Mouse (Mus musculus): ENCODE data around the gene Dkk3. TPM values are rescaled to one million over a fixed set of nuclear protein-coding genes. Genes with fewer than 3 reads are reported as not detected.
"Not testable (repeated sequence)": the region's sequence is repeated elsewhere in the genome, so short reads cannot be mapped to it uniquely, and the experiment has no call there.

Dkk3 gene
- total and polyA plus RNA-seq, 2 experiments from 2014 or later, result 30.9 to 38.8 TPM

- Histone ChIP-seq H3K36me3 (ENCODE audit: insufficient read depth, low read length) (no peaks in the 10 kb centered on the region), H3K9me3 (ENCODE audit: low read length) (no peaks in the 10 kb centered on the region), H3K4me2 (ENCODE audit: low read depth, low read length, poor library complexity, severe bottlenecking) (no peak overlapping the region), H3K9ac (replicated peaks; ENCODE audit: low read length, poor library complexity, severe bottlenecking) (no peak overlapping the region), H3K27me3 (ENCODE audit: insufficient read depth, low read length) (no peaks in the 10 kb centered on the region), H3K27ac (ENCODE audit: low read depth, low read length) (no peak overlapping the region), H3K4me1 (ENCODE audit: insufficient read depth, low read length) (no peaks in the 10 kb centered on the region), H3K4me3 (ENCODE audit: low read depth, low read length) (no peak overlapping the region)
- DNase-seq (ENCODE audit: low spot score), result peak; percentile 90
- TF ChIP-seq CTCF (IDR thresholded peaks at IDR 0.05), result peak; percentile 100
- 41% methylated on average over 5 of the region's 5 CpGs for WGBS
- peak; percentile 47; the same call in 1 of the 2 replicates for ATAC-seq (ENCODE audit: low FRiP score)
Measured at GRCm38 (mm10) chr7:112183258-112183841, 24.5 kb upstream of the Dkk3 start.

- H3K4me2 ChIP-seq (ENCODE audit: low read depth, low read length, poor library complexity, severe bottlenecking), result no peak overlapping the region
Measured at GRCm38 (mm10) chr7:112180235-112180705, 21.4 kb upstream of the Dkk3 start.

DNA sequence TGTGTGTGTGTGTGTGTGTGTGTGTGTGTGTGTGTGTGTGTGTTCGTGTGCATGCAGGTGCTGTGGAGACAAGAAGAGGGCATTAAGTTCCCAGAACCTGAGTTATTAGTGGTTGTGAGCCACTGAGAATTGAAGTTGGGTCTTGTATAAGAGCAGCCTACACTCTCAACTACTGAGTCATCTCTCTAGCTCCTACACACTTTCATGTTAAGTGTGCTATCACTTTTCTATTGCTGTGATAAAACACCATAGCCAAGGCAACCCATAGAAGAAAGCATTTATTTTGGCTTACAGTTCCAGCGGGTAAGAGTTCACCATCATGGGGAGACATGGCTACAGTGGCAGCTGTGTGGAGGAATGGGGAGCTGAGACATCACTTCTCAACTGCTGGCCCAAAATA, 17.8 kb upstream of the Dkk3 start:
- Histone ChIP-seq H3K27me3 (ENCODE audit: insufficient read depth, low read length) (no peaks in the 10 kb centered on the region), H3K4me2 (ENCODE audit: low read depth, low read length, poor library complexity, severe bottlenecking) (no peak overlapping the region), H3K4me1 (ENCODE audit: insufficient read depth, low read length) (no peaks in the 10 kb centered on the region), H3K36me3 (ENCODE audit: insufficient read depth, low read length) (no peaks in the 10 kb centered on the region), H3K4me3 (ENCODE audit: low read depth, low read length) (no peak overlapping the region), H3K9ac (replicated peaks; ENCODE audit: low read length, poor library complexity, severe bottlenecking) (no peak overlapping the region), H3K9me3 (ENCODE audit: low read length) (no peaks in the 10 kb centered on the region), H3K27ac (ENCODE audit: low read depth, low read length) (no peak overlapping the region)
- 84% methylated on average over 2 of the region's 2 CpGs for WGBS
- no peak for DNase-seq (ENCODE audit: low spot score)
- no peak for ATAC-seq (ENCODE audit: low FRiP score)
- no peak for TF ChIP-seq CTCF (IDR thresholded peaks at IDR 0.05)

More at GRCm38 (mm10) chr7:112180235-112180705, 21.4 kb upstream of the Dkk3 start:
- Histone ChIP-seq H3K9me3 (ENCODE audit: low read length) (no peaks in the 10 kb centered on the region), H3K27ac (ENCODE audit: low read depth, low read length) (no peak overlapping the region), H3K4me3 (ENCODE audit: low read depth, low read length) (no peak overlapping the region), H3K9ac (replicated peaks; ENCODE audit: low read length, poor library complexity, severe bottlenecking) (no peak overlapping the region), H3K27me3 (ENCODE audit: insufficient read depth, low read length) (no peaks in the 10 kb centered on the region), H3K4me1 (ENCODE audit: insufficient read depth, low read length) (no peaks in the 10 kb centered on the region), H3K36me3 (ENCODE audit: insufficient read depth, low read length) (no peaks in the 10 kb centered on the region)
- peak; percentile 94 for DNase-seq (ENCODE audit: low spot score)
- peak; percentile 94 for TF ChIP-seq CTCF (IDR thresholded peaks at IDR 0.05)
- peak; percentile 64 for ATAC-seq (ENCODE audit: low FRiP score)
- WGBS, result 13% methylated on average over 7 of the region's 10 CpGs

DNA sequence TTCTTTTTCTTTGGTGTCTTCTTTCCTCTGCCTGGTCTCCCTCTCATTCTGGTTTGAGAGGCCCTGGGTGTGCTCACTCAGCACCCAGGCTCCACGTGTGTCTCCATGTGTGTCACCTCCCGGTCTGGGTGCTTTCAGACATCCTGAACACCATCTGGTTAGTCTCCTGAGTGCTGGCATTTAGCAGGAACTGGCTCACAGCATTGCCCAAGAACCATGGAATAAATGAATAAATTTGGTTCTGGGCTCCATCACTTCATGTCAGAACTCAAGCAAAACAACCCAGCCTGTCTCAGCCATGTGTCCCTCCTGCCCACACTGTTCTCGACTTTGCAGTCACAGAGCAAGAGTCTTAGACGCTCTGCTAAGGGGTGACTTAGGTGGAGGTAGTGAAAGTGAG, 13.8 kb upstream of the Dkk3 start:
- Histone ChIP-seq H3K27ac (ENCODE audit: low read depth, low read length) (no peak overlapping the region), H3K9ac (replicated peaks; ENCODE audit: low read length, poor library complexity, severe bottlenecking) (no peak overlapping the region), H3K4me2 (ENCODE audit: low read depth, low read length, poor library complexity, severe bottlenecking) (no peak overlapping the region), H3K4me1 (ENCODE audit: insufficient read depth, low read length) (no peaks in the 10 kb centered on the region), H3K9me3 (ENCODE audit: low read length) (no peaks in the 10 kb centered on the region), H3K27me3 (ENCODE audit: insufficient read depth, low read length) (no peaks in the 10 kb centered on the region), H3K36me3 (ENCODE audit: insufficient read depth, low read length) (no peaks in the 10 kb centered on the region), H3K4me3 (ENCODE audit: low read depth, low read length) (no peak overlapping the region)
- no peak for TF ChIP-seq CTCF (IDR thresholded peaks at IDR 0.05)
- WGBS, result 81% methylated on average over 4 of the region's 4 CpGs
- ATAC-seq (ENCODE audit: low FRiP score) (no peak), DNase-seq (ENCODE audit: low spot score) (no peak)

- Histone ChIP-seq H3K36me3 (ENCODE audit: insufficient read depth, low read length) (no peaks in the 10 kb centered on the region), H3K27ac (ENCODE audit: low read depth, low read length) (no peak overlapping the region), H3K4me1 (ENCODE audit: insufficient read depth, low read length) (no peaks in the 10 kb centered on the region), H3K9me3 (ENCODE audit: low read length) (no peaks in the 10 kb centered on the region), H3K27me3 (ENCODE audit: insufficient read depth, low read length) (no peaks in the 10 kb centered on the region), H3K4me2 (ENCODE audit: low read depth, low read length, poor library complexity, severe bottlenecking) (no peak overlapping the region), H3K9ac (replicated peaks; ENCODE audit: low read length, poor library complexity, severe bottlenecking) (no peak overlapping the region), H3K4me3 (ENCODE audit: low read depth, low read length) (no peak overlapping the region)
- no peak for TF ChIP-seq CTCF (IDR thresholded peaks at IDR 0.05)
- 20% methylated on average over 10 of the region's 10 CpGs for WGBS
- DNase-seq (ENCODE audit: low spot score), result peak; percentile 77
- peak; percentile 60; the same call in 1 of the 2 replicates for ATAC-seq (ENCODE audit: low FRiP score)
Measured at GRCm38 (mm10) chr7:112169955-112170692, 11.3 kb upstream of the Dkk3 start.

DNA sequence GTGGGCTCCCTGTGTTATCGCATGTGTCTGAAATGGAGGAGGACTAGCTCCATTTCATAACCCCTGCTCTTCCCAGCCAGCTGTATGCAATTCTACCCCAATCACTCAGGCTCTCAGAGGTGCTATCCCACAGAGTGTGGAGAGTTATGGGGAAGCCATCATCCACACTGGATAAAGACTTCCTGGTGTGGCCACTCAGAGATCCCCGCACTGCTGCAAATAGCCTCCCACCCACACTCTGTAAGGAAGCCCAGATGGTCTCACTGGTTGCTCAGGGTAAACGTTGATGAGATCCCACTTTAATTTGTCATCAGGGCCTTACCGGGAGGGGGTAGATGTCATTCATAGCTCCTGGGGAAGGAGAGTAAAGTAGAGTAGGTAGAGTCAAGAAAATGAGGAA, 6.7 kb upstream of the Dkk3 start:
- Histone ChIP-seq H3K9me3 (ENCODE audit: low read length) (no peaks in the 10 kb centered on the region), H3K27ac (ENCODE audit: low read depth, low read length) (no peak overlapping the region), H3K36me3 (ENCODE audit: insufficient read depth, low read length) (no peaks in the 10 kb centered on the region), H3K4me2 (ENCODE audit: low read depth, low read length, poor library complexity, severe bottlenecking) (no peak overlapping the region), H3K27me3 (ENCODE audit: insufficient read depth, low read length) (no peaks in the 10 kb centered on the region), H3K4me3 (ENCODE audit: low read depth, low read length) (no peak overlapping the region), H3K4me1 (ENCODE audit: insufficient read depth, low read length) (peaks cover 5% of the 10 kb centered on the region), H3K9ac (replicated peaks; ENCODE audit: low read length, poor library complexity, severe bottlenecking) (no peak overlapping the region)
- ATAC-seq (ENCODE audit: low FRiP score) (no peak), DNase-seq (ENCODE audit: low spot score) (no peak)
- WGBS, result 86% methylated on average over 4 of the region's 4 CpGs
- no peak for TF ChIP-seq CTCF (IDR thresholded peaks at IDR 0.05)

- ATAC-seq (ENCODE audit: low FRiP score), result not testable (repeated sequence)
Measured at GRCm38 (mm10) chr7:112165032-112165431, 6.2 kb upstream of the Dkk3 start.

More at GRCm38 (mm10) chr7:112165032-112165431, 6.2 kb upstream of the Dkk3 start:
- H3K4me2 ChIP-seq (ENCODE audit: low read depth, low read length, poor library complexity, severe bottlenecking); H3K9me3 ChIP-seq (ENCODE audit: low read length); H3K27me3 ChIP-seq (ENCODE audit: insufficient read depth, low read length); DNase-seq (ENCODE audit: low spot score); H3K9ac ChIP-seq (replicated peaks; ENCODE audit: low read length, poor library complexity, severe bottlenecking); H3K4me1 ChIP-seq (ENCODE audit: insufficient read depth, low read length); H3K4me3 ChIP-seq (ENCODE audit: low read depth, low read length); H3K27ac ChIP-seq (ENCODE audit: low read depth, low read length); H3K36me3 ChIP-seq (ENCODE audit: insufficient read depth, low read length): not testable (repeated sequence)
- WGBS, result 95% methylated on average over 4 of the region's 4 CpGs
